Mouse (Mus musculus): Measurements from ENCODE around the gene Iqschfp. TPM values are rescaled to one million over a fixed set of nuclear protein-coding genes. Genes with fewer than 3 reads are reported as not detected.
A peak's percentile ranks its signal among the peaks of the same experiment; 100 is the strongest.

Gene Iqschfp
- polyA plus RNA-seq, 1 experiment from 2014 or later, result 0.10 TPM

- 65% methylated on average over 7 of the region's 7 CpGs for WGBS
- Histone ChIP-seq H3K27ac (ENCODE audit: low read length) (no peak overlapping the region), H3K4me3 (replicated peaks; ENCODE audit: low read length) (no peak overlapping the region), H3K36me3 (ENCODE audit: control insufficient read depth, insufficient read depth, low read length) (no peaks in the 10 kb centered on the region), H3K4me1 (ENCODE audit: control insufficient read depth, insufficient read depth, low read length) (peaks cover 4% of the 10 kb centered on the region; the same call in 1 of the 2 replicates), H3K27me3 (ENCODE audit: control insufficient read depth, insufficient read depth, low read length) (no peaks in the 10 kb centered on the region), H3K4me2 (ENCODE audit: low read depth, low read length) (no peak overlapping the region), H3K9ac (ENCODE audit: low read length) (no peak overlapping the region), H3K9me3 (replicated peaks; ENCODE audit: control insufficient read depth, low read length) (no peaks in the 10 kb centered on the region)
- no peak for ATAC-seq (ENCODE audit: insufficient read depth, low FRiP score)
These were observed 675.5 kb downstream of the Iqschfp start for GRCm38 (mm10) chr3:68567581-68567980.

GRCm38 (mm10) chr3:68568149-68568548 is 676.1 kb downstream of the Iqschfp start:
- H3K27ac ChIP-seq (ENCODE audit: low read length), result no peak overlapping the region
- ATAC-seq (ENCODE audit: insufficient read depth, low FRiP score), result no peak
- WGBS, result 72% methylated on average over 3 of the region's 3 CpGs
- no peak overlapping the region for H3K4me3 ChIP-seq (replicated peaks; ENCODE audit: low read length)
- H3K4me2 ChIP-seq (ENCODE audit: low read depth, low read length), result no peak overlapping the region
- H3K4me1 ChIP-seq (ENCODE audit: control insufficient read depth, insufficient read depth, low read length), result peaks cover 4% of the 10 kb centered on the region; the same call in 1 of the 2 replicates
- no peaks in the 10 kb centered on the region for H3K27me3 ChIP-seq (ENCODE audit: control insufficient read depth, insufficient read depth, low read length)
- no peaks in the 10 kb centered on the region for H3K9me3 ChIP-seq (replicated peaks; ENCODE audit: control insufficient read depth, low read length)
- no peak overlapping the region for H3K9ac ChIP-seq (ENCODE audit: low read length)
- H3K36me3 ChIP-seq (ENCODE audit: control insufficient read depth, insufficient read depth, low read length), result no peaks in the 10 kb centered on the region

DNA sequence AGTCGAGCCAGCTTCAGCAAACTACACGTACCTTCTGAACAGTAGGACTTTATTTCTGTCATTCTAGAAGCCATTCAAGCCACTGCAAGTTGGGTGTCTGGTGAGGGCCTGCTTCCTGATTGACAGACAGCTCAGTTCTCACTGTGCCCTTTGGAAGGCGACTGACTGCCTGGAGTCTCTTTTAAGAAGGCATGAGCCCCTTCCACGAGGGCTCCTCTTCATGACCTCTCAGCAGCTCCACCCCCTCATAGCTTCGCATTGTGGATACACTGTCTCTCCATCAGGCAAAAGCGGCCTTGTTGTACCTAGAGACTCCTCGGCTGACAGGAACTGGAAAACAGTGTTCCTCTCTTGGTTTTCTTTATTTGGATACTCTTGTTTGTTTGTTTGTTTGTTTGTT is 676.7 kb downstream of the Iqschfp start:
- no peak for ATAC-seq (ENCODE audit: insufficient read depth, low FRiP score)
- WGBS, result 70% methylated on average over 7 of the region's 7 CpGs

DNA sequence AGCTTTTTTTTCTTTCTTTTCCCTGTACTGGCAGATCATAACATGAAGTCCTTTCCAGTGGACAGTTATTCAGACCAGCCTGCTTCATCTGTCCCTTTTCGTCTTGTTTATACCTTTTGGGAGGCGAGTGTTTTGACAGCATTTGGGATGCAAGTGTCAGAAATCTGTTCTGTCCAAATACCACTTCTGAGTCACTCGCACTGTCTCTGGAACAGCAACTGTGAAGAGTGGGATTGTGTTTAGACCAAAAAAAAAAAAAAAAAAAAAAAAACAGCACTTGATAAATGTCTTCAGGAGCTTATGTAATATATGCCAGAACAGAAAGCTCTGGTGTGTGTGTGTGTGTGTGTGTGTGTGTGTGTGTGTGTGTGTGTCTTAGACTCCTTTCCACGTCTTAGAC is 678.3 kb downstream of the Iqschfp start:
- Histone ChIP-seq H3K27me3 (ENCODE audit: control insufficient read depth, insufficient read depth, low read length) (no peaks in the 10 kb centered on the region), H3K36me3 (ENCODE audit: control insufficient read depth, insufficient read depth, low read length) (no peaks in the 10 kb centered on the region), H3K27ac (ENCODE audit: low read length) (no peak overlapping the region), H3K4me3 (replicated peaks; ENCODE audit: low read length) (no peak overlapping the region), H3K4me1 (ENCODE audit: control insufficient read depth, insufficient read depth, low read length) (peaks cover 8% of the 10 kb centered on the region; the same call in 1 of the 2 replicates), H3K9me3 (replicated peaks; ENCODE audit: control insufficient read depth, low read length) (no peaks in the 10 kb centered on the region), H3K9ac (ENCODE audit: low read length) (no peak overlapping the region), H3K4me2 (ENCODE audit: low read depth, low read length) (no peak overlapping the region)
- 50% methylated on average over 4 of the region's 4 CpGs for WGBS
- no peak for ATAC-seq (ENCODE audit: insufficient read depth, low FRiP score)

More for the DNA sequence above, 676.7 kb downstream of the Iqschfp start:
- no peak overlapping the region for H3K9ac ChIP-seq (ENCODE audit: low read length)
- H3K27ac ChIP-seq (ENCODE audit: low read length), result no peak overlapping the region
- H3K4me3 ChIP-seq (replicated peaks; ENCODE audit: low read length), result no peak overlapping the region
- peaks cover 4% of the 10 kb centered on the region; the same call in 1 of the 2 replicates for H3K4me1 ChIP-seq (ENCODE audit: control insufficient read depth, insufficient read depth, low read length)
- H3K4me2 ChIP-seq (ENCODE audit: low read depth, low read length), result no peak overlapping the region
- no peaks in the 10 kb centered on the region for H3K9me3 ChIP-seq (replicated peaks; ENCODE audit: control insufficient read depth, low read length)
- no peaks in the 10 kb centered on the region for H3K36me3 ChIP-seq (ENCODE audit: control insufficient read depth, insufficient read depth, low read length)
- no peaks in the 10 kb centered on the region for H3K27me3 ChIP-seq (ENCODE audit: control insufficient read depth, insufficient read depth, low read length)

DNA sequence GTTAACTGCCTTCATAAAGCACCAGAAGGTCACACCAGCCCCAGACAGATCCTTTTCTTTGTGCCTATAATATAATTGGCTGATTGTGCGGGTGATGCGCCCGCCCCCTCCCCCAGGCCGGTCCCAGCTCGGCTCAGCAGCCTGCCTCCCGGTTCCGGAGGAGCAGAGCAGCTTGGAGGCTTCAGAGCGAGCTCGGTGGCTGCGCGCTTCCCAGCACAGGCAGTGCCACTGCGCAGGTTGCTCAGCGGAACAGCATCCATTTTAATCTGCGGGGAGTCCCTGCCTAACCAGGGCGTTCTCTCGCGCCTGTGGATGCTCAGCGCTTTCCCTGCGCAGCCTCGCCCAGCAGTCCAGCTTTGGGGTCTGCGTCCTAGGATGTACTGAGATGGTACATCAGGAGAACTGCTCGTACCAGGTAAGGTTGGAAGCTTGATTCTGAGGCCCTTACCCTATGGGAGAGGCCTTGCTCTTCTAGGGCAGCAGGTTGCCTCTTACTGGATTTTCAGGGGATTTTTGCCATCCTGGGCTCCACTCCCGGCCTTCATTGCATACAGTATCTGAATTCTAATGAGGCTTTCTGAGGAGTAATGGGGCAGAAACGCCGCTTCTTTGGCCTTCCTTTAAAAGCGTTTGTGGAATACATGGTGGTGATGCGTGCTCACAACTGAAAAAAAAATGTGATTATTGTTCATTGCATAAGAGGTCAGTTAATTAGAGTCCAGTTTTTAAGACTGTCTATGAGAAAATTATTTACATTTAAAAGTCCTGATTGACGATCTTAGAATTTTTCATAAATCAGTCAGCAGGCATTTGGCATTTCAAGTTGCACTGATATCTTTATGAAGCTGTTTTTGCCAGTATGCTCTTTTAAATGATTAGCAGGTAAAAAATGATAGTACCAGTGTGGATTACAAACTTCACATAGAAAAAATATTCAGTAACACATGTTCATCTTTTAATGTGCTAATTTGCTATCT is 680.5 kb downstream of the Iqschfp start:
- peak overlapping the region; percentile 29 for H3K4me3 ChIP-seq (replicated peaks; ENCODE audit: low read length)
- H3K9me3 ChIP-seq (replicated peaks; ENCODE audit: control insufficient read depth, low read length), result no peaks in the 10 kb centered on the region
- peak; percentile 55; the same call in 1 of the 2 replicates for ATAC-seq (ENCODE audit: insufficient read depth, low FRiP score)
- H3K36me3 ChIP-seq (ENCODE audit: control insufficient read depth, insufficient read depth, low read length), result no peaks in the 10 kb centered on the region
- no peaks in the 10 kb centered on the region for H3K27me3 ChIP-seq (ENCODE audit: control insufficient read depth, insufficient read depth, low read length)
- peaks cover 19% of the 10 kb centered on the region for H3K4me1 ChIP-seq (ENCODE audit: control insufficient read depth, insufficient read depth, low read length)
- 21% methylated on average over 28 of the region's 28 CpGs for WGBS
- peak overlapping the region; percentile 6; the same call in 1 of the 2 replicates for H3K27ac ChIP-seq (ENCODE audit: low read length)
- peak overlapping the region; percentile 56 for H3K9ac ChIP-seq (ENCODE audit: low read length)
- peak overlapping the region; percentile 44 for H3K4me2 ChIP-seq (ENCODE audit: low read depth, low read length)

GRCm38 (mm10) chr3:68573226-68573624 is 681.2 kb downstream of the Iqschfp start:
- no peaks in the 10 kb centered on the region for H3K27me3 ChIP-seq (ENCODE audit: control insufficient read depth, insufficient read depth, low read length)
- H3K27ac ChIP-seq (ENCODE audit: low read length), result no peak overlapping the region
- 0 out of 2 replicates have a peak overlapping the region, but pooled peaks have one; percentile 17 for H3K4me3 ChIP-seq (replicated peaks; ENCODE audit: low read length)
- ATAC-seq (ENCODE audit: insufficient read depth, low FRiP score), result no peak
- 68% methylated on average over 3 of the region's 3 CpGs for WGBS
- H3K4me2 ChIP-seq (ENCODE audit: low read depth, low read length), result 0 out of 2 replicates have a peak overlapping the region, but pooled peaks have one; percentile 10
- no peaks in the 10 kb centered on the region for H3K36me3 ChIP-seq (ENCODE audit: control insufficient read depth, insufficient read depth, low read length)
- H3K9ac ChIP-seq (ENCODE audit: low read length), result no peak overlapping the region
- H3K4me1 ChIP-seq (ENCODE audit: control insufficient read depth, insufficient read depth, low read length), result peaks cover 19% of the 10 kb centered on the region
- no peaks in the 10 kb centered on the region for H3K9me3 ChIP-seq (replicated peaks; ENCODE audit: control insufficient read depth, low read length)

- Histone ChIP-seq H3K4me3 (replicated peaks; ENCODE audit: low read length) (peak overlapping the region; percentile 17; the same call in 1 of the 2 replicates), H3K27ac (ENCODE audit: low read length) (no peak overlapping the region), H3K4me1 (ENCODE audit: control insufficient read depth, insufficient read depth, low read length) (peaks cover 19% of the 10 kb centered on the region), H3K36me3 (ENCODE audit: control insufficient read depth, insufficient read depth, low read length) (no peaks in the 10 kb centered on the region), H3K9me3 (replicated peaks; ENCODE audit: control insufficient read depth, low read length) (no peaks in the 10 kb centered on the region), H3K27me3 (ENCODE audit: control insufficient read depth, insufficient read depth, low read length) (no peaks in the 10 kb centered on the region), H3K9ac (ENCODE audit: low read length) (no peak overlapping the region), H3K4me2 (ENCODE audit: low read depth, low read length) (peak overlapping the region; percentile 17)
- ATAC-seq (ENCODE audit: insufficient read depth, low FRiP score), result no peak
- 29% methylated on average over 7 of the region's 8 CpGs for WGBS
These were observed 682.1 kb downstream of the Iqschfp start for GRCm38 (mm10) chr3:68574097-68574496.

DNA sequence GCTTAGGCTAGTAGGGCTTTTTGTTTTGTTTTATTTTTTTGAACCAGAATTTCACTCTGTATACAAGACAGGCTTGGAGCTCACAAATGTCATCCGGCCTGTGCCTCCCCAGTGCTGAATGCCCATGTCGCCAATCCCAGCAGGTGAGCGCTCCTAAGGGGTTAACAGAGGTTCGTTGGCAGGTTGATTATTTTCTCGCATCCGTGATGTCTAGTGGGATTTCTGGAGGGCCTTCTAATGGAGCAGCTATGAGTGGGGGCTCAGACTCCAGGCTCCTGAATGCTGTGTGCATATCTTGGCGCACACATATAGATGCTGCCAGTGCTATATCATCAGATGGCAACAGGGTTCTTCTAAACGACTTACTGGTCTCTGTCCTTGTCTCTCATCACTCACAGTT is 682.5 kb downstream of the Iqschfp start:
- ATAC-seq (ENCODE audit: insufficient read depth, low FRiP score), result no peak
- no peak overlapping the region for H3K27ac ChIP-seq (ENCODE audit: low read length)
- H3K4me3 ChIP-seq (replicated peaks; ENCODE audit: low read length), result no peak overlapping the region
- no peak overlapping the region for H3K4me2 ChIP-seq (ENCODE audit: low read depth, low read length)
- no peak overlapping the region for H3K9ac ChIP-seq (ENCODE audit: low read length)
- no peaks in the 10 kb centered on the region for H3K36me3 ChIP-seq (ENCODE audit: control insufficient read depth, insufficient read depth, low read length)
- no peaks in the 10 kb centered on the region for H3K27me3 ChIP-seq (ENCODE audit: control insufficient read depth, insufficient read depth, low read length)
- peaks cover 19% of the 10 kb centered on the region for H3K4me1 ChIP-seq (ENCODE audit: control insufficient read depth, insufficient read depth, low read length)
- 68% methylated on average over 8 of the region's 8 CpGs for WGBS
- H3K9me3 ChIP-seq (replicated peaks; ENCODE audit: control insufficient read depth, low read length), result no peaks in the 10 kb centered on the region

DNA sequence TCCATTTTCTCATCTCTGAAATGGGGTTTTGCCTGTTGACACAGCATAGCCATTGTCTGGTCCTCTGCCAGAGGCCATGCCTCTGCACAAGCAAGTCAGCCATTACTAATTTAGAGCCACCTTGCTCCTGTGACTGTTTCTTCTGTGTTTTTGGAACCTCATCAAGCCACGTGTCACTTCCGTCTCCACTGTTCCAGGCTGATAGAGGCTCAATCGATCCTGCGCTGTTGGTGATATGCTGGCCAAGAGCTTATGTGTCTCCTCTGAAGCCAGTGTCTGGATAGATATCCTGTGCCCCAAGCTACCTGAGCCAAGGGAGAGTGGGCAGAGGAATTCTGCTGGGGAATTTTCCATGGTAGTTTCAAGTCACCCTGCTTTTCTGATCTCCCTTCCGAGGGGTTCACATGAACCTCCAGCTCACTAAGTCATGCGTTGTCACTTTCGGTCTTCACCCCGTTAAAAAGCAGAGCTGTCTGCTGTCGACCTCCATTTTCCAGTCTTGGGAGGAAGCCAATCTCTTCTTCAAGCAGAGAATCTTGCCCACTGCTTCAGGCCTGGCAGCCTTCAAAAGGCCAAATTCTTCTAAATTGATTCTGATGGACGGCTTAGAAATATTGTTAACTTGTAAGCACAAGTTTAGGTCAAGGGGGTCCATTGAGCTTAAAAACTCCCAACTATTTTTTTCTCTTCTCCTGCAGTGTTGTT is 683.8 kb downstream of the Iqschfp start:
- peak overlapping the region; percentile 3; the same call in 1 of the 2 replicates for H3K27ac ChIP-seq (ENCODE audit: low read length)
- H3K36me3 ChIP-seq (ENCODE audit: control insufficient read depth, insufficient read depth, low read length), result no peaks in the 10 kb centered on the region
- no peaks in the 10 kb centered on the region for H3K27me3 ChIP-seq (ENCODE audit: control insufficient read depth, insufficient read depth, low read length)
- no peak overlapping the region for H3K4me3 ChIP-seq (replicated peaks; ENCODE audit: low read length)
- no peak for ATAC-seq (ENCODE audit: insufficient read depth, low FRiP score)
- H3K4me2 ChIP-seq (ENCODE audit: low read depth, low read length), result no peak overlapping the region
- peaks cover 19% of the 10 kb centered on the region for H3K4me1 ChIP-seq (ENCODE audit: control insufficient read depth, insufficient read depth, low read length)
- no peak overlapping the region for H3K9ac ChIP-seq (ENCODE audit: low read length)
- H3K9me3 ChIP-seq (replicated peaks; ENCODE audit: control insufficient read depth, low read length), result no peaks in the 10 kb centered on the region
- 64% methylated on average over 10 of the region's 10 CpGs for WGBS
